Mouse (Mus musculus) fat pad, adult 2 months (tissue): ENCODE measurements at regions not wholly inside any gene's neighbourhood (a gene's known extent, or its start where the extent isn't known, plus 50 kb on each side); places are given as distances from the start of the nearest gene placed in this dataset.

Experiments
- DNase-seq: peaks from one replicate; pipeline ENCODE4 v3.0.0-alpha.2; 2011; ENCODE audit warnings: low read depth, low spot score; ENCODE audit errors: extremely low read depth

- DNase-seq = no peak
Measured at GRCm38 (mm10) chr13:55893154-55894018, 57.4 kb upstream of the Pitx1 start.

GRCm38 (mm10) chr13:55892250-55892649 is 56.3 kb upstream of the Pitx1 start:
- no peak for DNase-seq

DNA sequence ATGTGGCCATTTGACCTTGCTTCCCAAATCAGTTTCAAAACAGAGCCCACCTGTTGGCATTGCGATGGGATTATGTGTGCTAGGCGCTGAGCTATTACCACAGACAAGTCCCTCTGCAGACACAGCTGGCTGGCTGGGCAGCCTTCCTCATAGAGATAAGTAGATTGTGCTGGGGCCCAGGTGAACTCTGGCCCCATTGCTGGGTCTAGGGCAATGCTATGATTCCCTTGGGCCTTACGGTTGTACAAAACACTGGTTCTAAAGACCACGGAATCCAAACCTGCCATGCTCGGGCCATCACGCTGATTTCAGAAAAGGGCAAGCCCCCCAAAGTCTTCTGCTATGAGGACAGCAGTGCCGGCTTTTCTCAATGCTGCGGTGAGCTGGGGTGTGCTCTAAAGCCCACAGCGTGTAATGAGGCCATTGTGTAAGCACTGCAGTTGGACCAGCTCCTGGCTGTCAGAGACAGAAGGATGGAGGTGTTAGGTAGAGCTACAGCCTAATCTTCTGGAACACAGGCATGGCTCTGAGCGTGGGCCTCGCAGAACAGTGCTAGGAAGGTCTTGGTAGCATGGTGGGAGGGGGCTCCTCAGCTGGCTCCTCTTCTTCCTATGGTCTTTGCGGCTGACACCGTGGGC is 51.2 kb upstream of the Pitx1 start:
- DNase-seq = no peak
